Mouse (Mus musculus) thymus, adult 2 months (tissue): Measurements from ENCODE around the gene Slc16a11.

Experiments
- CTCF ChIP-seq: fragments of 200-500 bp; IDR thresholded peaks from 2 replicates; pipeline ENCODE4 v1.5.1; 2012; ENCODE audit warnings: mild to moderate bottlenecking, control low read depth, low read length, moderate library complexity, borderline replicate concordance; ENCODE audit not compliant: control insufficient read depth, poor library complexity, insufficient read depth; ENCODE audit errors: extremely low read depth
- POLR2A ChIP-seq: fragments of 200-500 bp; IDR thresholded peaks from 2 replicates; pipeline ENCODE4 v1.6.1; 2012; ENCODE audit warnings: mild to moderate bottlenecking, low read length, control low read depth, moderate library complexity; ENCODE audit not compliant: control insufficient read depth, poor library complexity, insufficient read depth; ENCODE audit errors: extremely low read depth

GRCm38 (mm10) chr11:70238591-70239440, 26.3 kb downstream of the Slc16a11 start:
- no peak for TF ChIP-seq CTCF
- no peak for TF ChIP-seq POLR2A
